Mouse (Mus musculus): ENCODE measurements around the gene Galt. TPM values are rescaled to one million over a fixed set of nuclear protein-coding genes. Genes with fewer than 3 reads are reported as not detected.

Gene Galt
- polyA plus RNA-seq (2015; fragmentation: Nextera tagmentation; extraction: Ambion mirVana): 35.4 and 38.0 TPM in 2 replicates

DNA sequence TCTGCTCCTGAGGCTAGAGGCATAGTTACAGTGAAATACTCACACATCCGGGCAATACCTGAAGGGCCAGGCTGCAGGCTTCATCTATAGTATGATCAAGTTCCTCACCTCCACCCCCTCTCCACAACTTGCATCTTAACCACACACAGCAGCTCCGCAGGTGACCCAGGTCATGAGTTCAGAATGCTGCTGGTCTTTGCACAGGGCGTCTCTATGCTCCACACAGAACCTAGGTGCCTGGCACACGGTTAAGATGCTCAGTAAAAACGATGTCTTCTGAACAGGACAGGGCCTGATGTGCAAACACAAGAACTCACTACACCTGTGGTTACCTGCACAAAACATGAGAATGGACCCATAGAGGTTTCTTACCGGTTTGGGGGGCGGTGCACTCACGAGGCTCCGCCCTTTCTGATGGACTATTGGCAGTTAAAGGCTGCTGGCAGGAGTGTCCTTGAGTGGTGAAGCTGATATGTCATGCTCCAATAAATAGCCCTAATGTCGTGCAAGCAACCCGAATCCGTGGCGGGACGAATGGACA is at the start of gene Galt:
TSS of gene Galt (plus strand) at position 432 of the 541 bp plus-strand sequence.
- Histone ChIP-seq H3K4me3 (peak within 1 kb of the TSS; percentile 62), H3K9ac (peak within 1 kb of the TSS; percentile 83), H3K27ac (replicated peaks) (peak within 1 kb of the TSS; percentile 83), H3K9me3 (no peaks in the 10 kb centered on the region), H3K4me2 (peak within 1 kb of the TSS; percentile 95), H3K4me1 (replicated peaks) (peaks cover 18% of the 10 kb centered on the region), H3K36me3 (peaks cover 8% of the 10 kb centered on the region; the same call in 1 of the 2 replicates), H3K27me3 (peaks cover 4% of the 10 kb centered on the region; the same call in 1 of the 2 replicates)
- 9% methylated on average over 14 of the region's 14 CpGs for WGBS
- ATAC-seq (ENCODE audit: low read depth): peak; percentile 54

DNA sequence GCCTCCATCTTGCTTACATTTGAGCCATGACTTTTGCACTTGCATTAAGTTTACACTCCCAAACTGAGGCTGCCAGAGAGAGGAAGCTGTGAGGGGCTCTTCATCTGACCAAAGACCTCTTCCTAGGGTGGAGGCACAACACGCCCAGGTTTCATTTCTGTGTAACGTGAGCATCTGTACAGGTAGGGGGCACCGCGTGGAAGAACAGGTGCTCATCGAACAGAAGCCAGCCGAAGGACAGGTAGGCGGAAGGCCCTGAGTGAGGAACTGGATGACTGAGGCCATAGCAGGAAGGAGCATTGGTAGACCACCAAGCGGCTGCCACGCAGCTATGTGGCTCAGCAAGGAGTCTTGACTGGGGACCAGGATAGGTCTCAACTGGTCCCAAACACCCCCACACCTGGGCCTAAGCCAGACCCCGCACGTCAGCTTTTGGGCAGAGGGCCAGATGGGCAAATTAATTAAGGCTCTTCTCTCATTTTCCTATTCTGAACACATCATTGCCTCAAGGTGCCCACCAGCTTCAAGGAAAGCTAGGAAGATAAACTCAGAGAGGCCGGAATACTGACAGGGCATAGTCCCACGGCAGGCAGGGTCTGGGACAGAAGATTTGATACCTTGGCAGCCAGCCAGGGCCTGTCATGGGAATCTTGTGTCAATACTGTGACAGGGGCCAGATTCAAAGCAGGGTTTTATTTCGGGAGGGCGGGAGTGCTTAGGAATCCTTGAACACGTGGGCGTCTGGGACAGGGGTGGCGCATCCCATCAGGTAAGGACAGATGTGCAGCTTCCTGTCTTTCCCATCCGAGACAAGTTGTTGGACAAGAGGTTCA is 48.9 kb upstream of the Galt start:
- 0 out of 2 replicates have a peak overlapping the region, but pooled peaks have one; percentile 3 for H3K9ac ChIP-seq

DNA sequence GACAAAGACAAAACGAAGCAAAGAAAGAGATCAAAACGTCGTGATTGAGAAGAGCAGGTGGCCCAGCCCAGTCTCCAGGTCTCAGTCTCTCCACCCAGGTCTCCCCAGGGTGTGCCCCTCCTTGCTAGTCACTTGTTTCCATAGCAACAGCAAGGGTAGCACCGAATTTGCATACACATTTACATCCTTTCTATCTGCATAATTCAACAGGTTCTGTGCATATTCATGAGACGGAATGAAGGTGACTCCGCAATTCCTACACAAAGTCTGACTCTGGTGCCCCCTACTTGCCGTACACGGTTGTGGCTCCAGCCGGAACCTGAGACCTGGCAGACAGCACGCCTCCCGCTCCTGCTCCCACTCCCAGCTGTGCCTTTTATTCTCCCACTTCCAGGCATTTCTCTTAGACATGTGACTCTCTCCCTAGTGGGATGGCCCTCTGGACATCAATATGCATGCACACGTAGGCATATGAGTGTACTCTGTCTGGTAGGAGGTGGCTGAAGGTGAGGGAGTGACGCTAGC is 48.0 kb upstream of the Galt start:
- H3K27ac ChIP-seq (replicated peaks): peak overlapping the region; percentile 57; the same call in 1 of the 2 replicates
- no peak overlapping the region for H3K4me3 ChIP-seq
- peak overlapping the region; percentile 39 for H3K4me2 ChIP-seq
- ATAC-seq (ENCODE audit: low read depth): peak; percentile 71
- under 1% methylated on average over 13 of the region's 13 CpGs for WGBS
- H3K4me1 ChIP-seq (replicated peaks): peaks cover 50% of the 10 kb centered on the region
- peaks cover 9% of the 10 kb centered on the region; the same call in 1 of the 2 replicates for H3K36me3 ChIP-seq
- peak overlapping the region; percentile 2; the same call in 1 of the 2 replicates for H3K9ac ChIP-seq
- peaks cover 10% of the 10 kb centered on the region; the same call in 1 of the 2 replicates for H3K27me3 ChIP-seq
- H3K9me3 ChIP-seq: no peaks in the 10 kb centered on the region

More for the DNA sequence above, 48.9 kb upstream of the Galt start:
- Histone ChIP-seq H3K4me1 (replicated peaks) (peaks cover 40% of the 10 kb centered on the region), H3K27ac (replicated peaks) (0 out of 2 replicates have a peak overlapping the region, but pooled peaks have one; percentile 29), H3K9me3 (no peaks in the 10 kb centered on the region), H3K36me3 (peaks cover 7% of the 10 kb centered on the region; the same call in 1 of the 2 replicates), H3K4me2 (peak overlapping the region; percentile 39), H3K4me3 (no peak overlapping the region), H3K27me3 (peaks cover 10% of the 10 kb centered on the region; the same call in 1 of the 2 replicates)
- 55% methylated on average over 19 of the region's 19 CpGs for WGBS
- no peak for ATAC-seq (ENCODE audit: low read depth)

DNA sequence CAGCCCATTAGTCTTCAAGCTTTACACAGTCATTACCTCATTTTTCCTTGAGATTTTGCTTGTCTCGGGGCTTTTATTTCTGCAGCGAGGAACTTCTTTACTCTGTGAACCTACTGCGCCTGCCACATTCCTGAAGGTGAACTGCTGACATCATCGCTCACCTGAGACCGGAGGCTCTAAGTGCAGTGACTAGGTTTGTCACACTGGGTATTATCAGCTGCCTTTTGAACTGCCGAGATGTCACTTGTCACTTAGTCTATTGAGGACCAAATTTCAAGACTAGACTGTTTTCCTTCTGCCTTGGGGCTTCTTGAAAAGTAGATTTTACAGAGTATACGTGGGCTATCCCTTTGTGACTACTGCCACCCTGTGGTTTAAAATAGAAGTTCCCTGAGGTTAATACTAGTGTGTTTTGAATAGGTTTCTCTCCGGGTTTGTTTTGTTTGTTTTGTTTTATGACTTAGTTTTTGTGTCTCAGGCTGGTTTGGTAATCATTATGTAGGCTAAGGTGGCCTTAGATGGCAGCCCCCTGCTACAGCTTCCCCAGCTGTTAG is 46.8 kb upstream of the Galt start:
- Histone ChIP-seq H3K36me3 (peaks cover 9% of the 10 kb centered on the region; the same call in 1 of the 2 replicates), H3K9ac (no peak overlapping the region), H3K27me3 (peaks cover 10% of the 10 kb centered on the region; the same call in 1 of the 2 replicates), H3K4me1 (replicated peaks) (peaks cover 58% of the 10 kb centered on the region), H3K4me3 (no peak overlapping the region), H3K9me3 (no peaks in the 10 kb centered on the region), H3K27ac (replicated peaks) (0 out of 2 replicates have a peak overlapping the region, but pooled peaks have one; percentile 57), H3K4me2 (no peak overlapping the region)
- ATAC-seq (ENCODE audit: low read depth): no peak
- WGBS: 43% methylated on average over 8 of the region's 8 CpGs

DNA sequence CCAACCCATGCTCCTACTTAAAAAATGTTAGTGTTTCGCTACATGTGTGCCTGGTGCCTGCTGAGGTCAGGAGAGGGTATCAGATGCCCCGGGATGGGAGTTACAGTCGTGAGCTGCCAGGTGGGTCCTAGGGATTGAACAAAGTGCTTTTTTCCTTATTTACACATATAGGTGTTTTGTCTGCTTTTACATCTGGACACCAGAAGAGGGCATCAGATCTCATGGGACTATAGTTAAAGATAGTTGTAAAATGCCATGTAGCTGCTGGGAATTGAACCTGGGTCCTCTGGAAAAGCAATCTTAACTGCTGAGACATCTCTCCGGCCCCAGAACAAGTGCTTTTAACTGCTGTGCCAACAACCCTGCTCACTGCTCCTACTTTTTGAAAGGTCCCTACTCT is 44.8 kb upstream of the Galt start:
- no peak overlapping the region for H3K4me3 ChIP-seq
- H3K36me3 ChIP-seq: peaks cover 14% of the 10 kb centered on the region; the same call in 1 of the 2 replicates
- H3K27ac ChIP-seq (replicated peaks): no peak overlapping the region
- H3K4me2 ChIP-seq: no peak overlapping the region
- peaks cover 8% of the 10 kb centered on the region; the same call in 1 of the 2 replicates for H3K27me3 ChIP-seq
- H3K9ac ChIP-seq: no peak overlapping the region
- no peaks in the 10 kb centered on the region for H3K9me3 ChIP-seq
- WGBS: 68% methylated on average over 4 of the region's 4 CpGs
- ATAC-seq (ENCODE audit: low read depth): no peak
- H3K4me1 ChIP-seq (replicated peaks): peaks cover 61% of the 10 kb centered on the region

DNA sequence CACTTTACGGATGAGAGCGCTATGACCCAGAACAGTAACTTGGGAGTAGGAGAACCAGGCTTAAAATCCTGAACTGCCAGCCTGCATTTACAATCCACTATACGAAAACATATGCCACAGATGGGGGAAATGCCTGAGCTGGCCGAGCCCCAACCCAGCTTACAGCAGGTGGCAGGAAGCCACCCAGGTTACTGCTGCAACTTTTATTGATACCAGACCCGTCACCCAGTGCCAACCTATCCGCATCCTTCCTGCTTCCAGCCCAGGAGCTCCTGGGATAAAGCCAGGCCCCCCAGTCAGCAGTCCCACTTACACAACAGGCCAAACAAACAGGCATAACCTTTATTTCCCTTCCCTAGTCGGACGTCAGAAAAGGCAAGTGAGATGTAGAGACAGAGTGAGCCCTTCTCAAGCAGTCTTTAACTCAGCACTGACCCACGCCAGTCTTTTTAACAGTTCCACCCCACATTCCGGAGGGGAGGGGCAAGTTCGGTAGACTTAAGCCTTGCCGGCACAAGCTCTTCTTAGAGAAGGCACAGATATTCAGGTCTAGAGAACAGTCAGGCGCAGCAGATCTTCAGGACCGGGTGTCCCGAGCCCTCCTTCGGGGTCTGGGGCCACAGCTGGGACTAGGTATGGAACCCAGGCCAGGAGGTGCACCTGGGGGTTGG is 43.2 kb upstream of the Galt start:
- Histone ChIP-seq H3K4me3 (peak overlapping the region; percentile 77), H3K27ac (replicated peaks) (no peak overlapping the region), H3K9ac (peak overlapping the region; percentile 90), H3K36me3 (peaks cover 22% of the 10 kb centered on the region; the same call in 1 of the 2 replicates), H3K4me2 (peak overlapping the region; percentile 94), H3K27me3 (no peaks in the 10 kb centered on the region), H3K4me1 (replicated peaks) (peaks cover 61% of the 10 kb centered on the region), H3K9me3 (no peaks in the 10 kb centered on the region)
- WGBS: 80% methylated on average over 16 of the region's 16 CpGs
- ATAC-seq (ENCODE audit: low read depth): no peak

DNA sequence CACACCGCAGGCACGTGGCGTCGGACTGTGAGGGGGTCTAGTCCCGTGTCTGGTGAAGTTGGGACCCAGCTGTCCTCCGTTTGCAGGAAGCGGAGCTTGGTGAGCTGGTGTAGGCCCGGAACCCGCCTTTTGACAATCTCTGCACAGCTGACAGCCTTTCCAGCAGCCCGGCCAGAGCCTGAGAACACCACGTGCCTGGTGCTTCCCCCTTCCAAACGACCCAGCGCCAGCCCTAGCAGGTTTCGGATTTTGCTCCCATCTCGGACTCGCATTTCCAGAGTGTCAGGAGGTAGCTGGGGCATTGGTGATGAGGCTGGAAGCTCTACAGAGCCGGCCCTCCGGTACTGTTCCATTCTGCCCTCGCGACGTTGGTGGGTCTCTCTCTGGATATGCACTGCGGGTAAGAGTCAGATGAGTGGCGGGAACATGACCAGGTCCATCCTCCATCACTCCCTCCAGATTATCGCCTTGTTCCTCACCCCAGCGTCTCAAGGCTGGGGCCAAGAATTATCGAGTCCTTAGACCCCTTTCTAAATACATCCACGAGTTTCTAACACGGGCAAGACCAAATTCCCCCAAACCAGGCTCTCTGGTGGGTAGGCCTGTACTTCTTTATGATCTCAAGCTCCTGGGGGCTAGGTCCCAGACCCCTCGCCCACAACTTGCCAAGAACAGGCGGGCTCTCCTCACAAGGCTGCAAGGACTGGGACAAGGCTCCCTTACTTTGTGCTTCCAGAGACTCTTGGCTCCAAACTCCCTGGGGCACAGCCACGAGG is 42.4 kb upstream of the Galt start:
- H3K4me2 ChIP-seq: peak overlapping the region; percentile 94
- peak overlapping the region; percentile 90 for H3K9ac ChIP-seq
- peak overlapping the region; percentile 80 for H3K27ac ChIP-seq (replicated peaks)
- H3K27me3 ChIP-seq: no peaks in the 10 kb centered on the region
- no peaks in the 10 kb centered on the region for H3K9me3 ChIP-seq
- H3K4me1 ChIP-seq (replicated peaks): peaks cover 56% of the 10 kb centered on the region
- ATAC-seq (ENCODE audit: low read depth): no peak; the same call in 1 of the 2 replicates
- 43% methylated on average over 31 of the region's 31 CpGs for WGBS
- H3K36me3 ChIP-seq: peaks cover 29% of the 10 kb centered on the region
- H3K4me3 ChIP-seq: peak overlapping the region; percentile 77

DNA sequence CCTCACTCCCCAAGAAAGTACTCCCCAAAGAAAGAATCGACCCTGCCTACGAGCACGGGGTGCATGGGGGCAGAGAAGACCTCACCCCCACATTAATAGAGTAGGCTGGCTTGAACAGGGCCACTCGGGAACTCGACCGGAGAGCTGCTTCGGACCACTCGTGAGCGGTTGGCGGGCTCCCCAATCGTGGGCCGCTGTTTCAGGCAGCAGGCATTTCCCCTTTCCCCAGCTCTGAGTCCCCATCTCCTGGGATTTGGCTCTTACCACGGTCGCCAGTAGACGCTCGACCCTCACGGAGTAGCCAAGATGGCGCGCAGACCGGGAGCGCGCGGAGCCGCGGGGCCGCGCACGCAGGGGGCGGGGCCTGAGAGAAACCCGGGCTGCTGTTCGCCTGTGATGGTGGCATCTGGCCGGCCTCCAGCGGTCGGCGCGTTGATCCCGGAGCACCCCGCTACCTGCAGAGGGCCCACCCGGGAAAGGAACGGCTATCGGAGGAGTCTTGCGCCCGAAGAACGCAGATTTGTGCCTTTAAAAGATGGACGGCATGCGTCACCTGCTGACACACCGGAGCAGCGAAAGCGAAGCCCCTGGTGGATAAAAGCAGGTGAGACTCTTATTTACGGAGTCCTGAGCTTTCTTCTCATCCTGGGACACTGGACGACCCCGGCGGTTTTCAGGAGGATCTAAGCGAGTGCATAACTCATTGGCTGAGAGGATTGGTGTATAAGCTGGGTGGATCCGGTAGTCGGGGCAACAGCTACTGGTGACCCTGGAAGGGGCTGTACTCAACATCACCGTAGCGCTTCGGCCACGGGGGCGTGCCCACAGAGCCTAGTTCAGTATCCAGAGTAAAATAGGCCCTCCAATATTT is 41.6 kb upstream of the Galt start, which contains the start of gene Rpp25l:
TSS of gene Rpp25l (minus strand) at position 338 of the 871 bp plus-strand sequence.
- peak; percentile 48 for ATAC-seq (ENCODE audit: low read depth)
- Histone ChIP-seq H3K27me3 (no peaks in the 10 kb centered on the region), H3K36me3 (peaks cover 37% of the 10 kb centered on the region), H3K4me3 (peak within 1 kb of the TSS; percentile 77), H3K27ac (replicated peaks) (peak within 1 kb of the TSS; percentile 80), H3K4me1 (replicated peaks) (peaks cover 50% of the 10 kb centered on the region), H3K9me3 (no peaks in the 10 kb centered on the region), H3K9ac (peak within 1 kb of the TSS; percentile 90), H3K4me2 (peak within 1 kb of the TSS; percentile 94)
- WGBS: under 1% methylated on average over 61 of the region's 61 CpGs

DNA sequence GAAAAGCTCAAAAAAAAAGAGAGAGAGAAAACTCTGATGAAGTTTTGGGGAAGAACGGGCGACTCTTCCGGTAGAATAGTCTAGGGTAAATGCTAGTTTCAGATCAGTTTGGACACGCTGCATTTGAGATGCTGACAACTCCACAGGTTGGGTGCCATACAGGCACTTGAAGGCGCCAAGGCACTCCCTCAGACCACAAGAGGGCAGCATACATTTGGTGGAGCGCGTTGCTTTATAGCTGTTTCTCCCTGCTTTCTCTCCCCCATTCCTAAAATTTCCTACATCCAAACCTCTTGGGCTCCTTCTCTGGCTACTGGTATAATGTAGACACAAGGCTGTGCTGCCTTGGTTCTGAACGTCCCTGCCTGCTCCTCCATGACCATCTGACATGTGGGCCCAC is 40.8 kb upstream of the Galt start:
- Histone ChIP-seq H3K4me3 (peak overlapping the region; percentile 77), H3K9ac (peak overlapping the region; percentile 90; the same call in 1 of the 2 replicates), H3K4me2 (peak overlapping the region; percentile 94), H3K9me3 (no peaks in the 10 kb centered on the region), H3K4me1 (replicated peaks) (peaks cover 50% of the 10 kb centered on the region), H3K27me3 (no peaks in the 10 kb centered on the region), H3K27ac (replicated peaks) (no peak overlapping the region), H3K36me3 (peaks cover 46% of the 10 kb centered on the region)
- ATAC-seq (ENCODE audit: low read depth): no peak
- 14% methylated on average over 8 of the region's 8 CpGs for WGBS

DNA sequence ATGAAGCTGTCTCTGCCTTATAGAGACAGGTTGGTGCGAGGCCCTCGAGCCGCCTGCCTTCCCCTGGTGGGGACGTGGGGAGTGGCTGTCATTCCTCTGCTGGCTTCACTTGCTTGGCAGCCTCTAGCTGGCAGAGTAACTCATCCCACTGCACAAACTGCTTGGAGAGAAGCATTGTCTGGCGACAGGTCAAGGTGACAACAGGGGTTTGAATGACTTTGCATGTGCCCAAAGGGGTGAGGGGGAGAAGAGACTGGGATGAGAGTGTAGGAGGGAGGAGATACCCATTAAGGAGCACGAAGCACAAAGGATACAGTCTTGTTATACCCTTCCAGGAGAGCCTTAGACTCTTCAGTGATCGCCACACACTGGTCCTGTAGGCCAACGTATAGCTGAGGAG is 39.9 kb upstream of the Galt start:
- peaks cover 50% of the 10 kb centered on the region for H3K4me1 ChIP-seq (replicated peaks)
- no peak for ATAC-seq (ENCODE audit: low read depth)

More for the DNA sequence above, 39.9 kb upstream of the Galt start:
- Histone ChIP-seq H3K4me3 (no peak overlapping the region), H3K27me3 (no peaks in the 10 kb centered on the region), H3K9ac (no peak overlapping the region), H3K36me3 (peaks cover 54% of the 10 kb centered on the region), H3K4me2 (no peak overlapping the region), H3K27ac (replicated peaks) (no peak overlapping the region), H3K9me3 (no peaks in the 10 kb centered on the region)
- 78% methylated on average over 8 of the region's 8 CpGs for WGBS
